8 mouse cellular contexts compared by ENCODE assay signal in genomic region chr8:61386645-61387044, GRCm38 (mm10).
A peak's percentile ranks its signal among the peaks of the same experiment; 100 is the strongest.
DNase-seq lines count a peak whose midpoint lies in the region; ATAC-seq lines count a peak whose summit lies in the region.

No protein-coding gene starts in this region.

- DNase-seq in layer of hippocampus, adult 11-12 months (ENCODE audit: low spot score), result peak; percentile 62
- DNase-seq in layer of hippocampus, adult 9-10 months (ENCODE audit: low spot score), result no peak
- peak; percentile 36 to 70 for DNase-seq in cerebellum, postnatal 4 days (ENCODE audit: low spot score in 2 of 2)
- peak; percentile 28 to 29 for DNase-seq in heart, postnatal 10 days
- DNase-seq in retina, embryonic 14.5 days (ENCODE audit: low spot score), result peak; percentile 66
- DNase-seq in spleen, adult 12 weeks (ENCODE audit: low spot score), result no peak

- no peak overlapping the region for H3K9ac ChIP-seq in liver, embryonic 15.5 days

- intact Hi-C loops in heart, postnatal 10 days (cut with DNase I), result no loop called here

- 62% methylated on average over 7 of the region's 7 CpGs for WGBS in liver, embryonic 15.5 days (ENCODE audit: insufficient replicate concordance)

- no peaks in the 10 kb centered on the region for H3K9me3 ChIP-seq in liver, embryonic 15.5 days (replicated peaks)

- 0 out of 2 replicates have a peak, but pooled peaks have one; percentile 28 for ATAC-seq in liver, embryonic 15.5 days (ENCODE audit: insufficient read depth)
- no peak for ATAC-seq in megakaryocyte, adult 5-6 weeks (ENCODE audit: poor library complexity, severe bottlenecking)

- H3K36me3 ChIP-seq in liver, embryonic 15.5 days (replicated peaks), result no peaks in the 10 kb centered on the region

- H3K4me2 ChIP-seq in liver, embryonic 15.5 days, result no peak overlapping the region

- H3K4me3 ChIP-seq in liver, embryonic 15.5 days (replicated peaks), result no peak overlapping the region

- H3K4me1 ChIP-seq in liver, embryonic 15.5 days (replicated peaks), result peaks cover 10% of the 10 kb centered on the region

- H3K27ac ChIP-seq in liver, embryonic 15.5 days (replicated peaks), result no peak overlapping the region

- H3K27me3 ChIP-seq in liver, embryonic 15.5 days, result no peaks in the 10 kb centered on the region

Comparison
In these comparisons a context has a peak if more than half of its experiments do, and no peak if none do; other contexts are left out.
1. DNase-seq: peak in layer of hippocampus, adult 11-12 months (single experiment), cerebellum, postnatal 4 days (2 of 2), heart, postnatal 10 days (2 of 2) and retina, embryonic 14.5 days (single experiment); none in layer of hippocampus, adult 9-10 months (single experiment) and spleen, adult 12 weeks (single experiment).